Mouse (Mus musculus) liver, adult 2 months (tissue): ENCODE measurements at regions not wholly inside any gene's neighbourhood (a gene's known extent, or its start where the extent isn't known, plus 50 kb on each side); places are given as distances from the start of the nearest gene placed in this dataset.

ENCODE experiments used
- CTCF ChIP-seq: fragments of 200-500 bp; IDR thresholded peaks from 2 replicates; pipeline ENCODE4 v1.5.1; 2011; ENCODE audit warnings: low read depth, low read length, control low read depth
- POLR2A ChIP-seq: fragments of 200-500 bp; IDR thresholded peaks from 2 replicates; pipeline ENCODE4 v1.6.1; 2011; ENCODE audit warnings: low read length, control low read depth; ENCODE audit not compliant: insufficient read depth; ENCODE audit errors: extremely low read depth

GRCm38 (mm10) chr1:193949817-193950216 is 579.7 kb upstream of the Camk1g start:
- TF ChIP-seq CTCF (no peak), POLR2A (no peak)
